Mouse (Mus musculus): ENCODE data around the gene Aldh3b1.

- TF ChIP-seq POLR2A (IDR thresholded peaks at IDR 0.05; ENCODE audit: borderline replicate concordance, insufficient read depth, low read length) (no peak), CTCF (IDR thresholded peaks at IDR 0.05; ENCODE audit: borderline replicate concordance, insufficient read depth, low read depth, low read length) (no peak)
Observed at GRCm38 (mm10) chr19:3931716-3932115, 2.1 kb upstream of the Aldh3b1 start.
